Mouse (Mus musculus): ENCODE measurements around the gene Tex13b. TPM values are rescaled to one million over a fixed set of nuclear protein-coding genes. Genes with fewer than 3 reads are reported as not detected.
"Not testable (repeated sequence)": the region's sequence is repeated elsewhere in the genome, so short reads cannot be mapped to it uniquely, and the experiment has no call there.

The Tex13b gene
- total RNA-seq (2014; rRNA removed; ENCODE audit: low replicate concordance), result not detected in 2 replicates
- not detected in 2 replicates for polyA plus RNA-seq (2015; fragmentation: Nextera tagmentation; extraction: Ambion mirVana)

DNA sequence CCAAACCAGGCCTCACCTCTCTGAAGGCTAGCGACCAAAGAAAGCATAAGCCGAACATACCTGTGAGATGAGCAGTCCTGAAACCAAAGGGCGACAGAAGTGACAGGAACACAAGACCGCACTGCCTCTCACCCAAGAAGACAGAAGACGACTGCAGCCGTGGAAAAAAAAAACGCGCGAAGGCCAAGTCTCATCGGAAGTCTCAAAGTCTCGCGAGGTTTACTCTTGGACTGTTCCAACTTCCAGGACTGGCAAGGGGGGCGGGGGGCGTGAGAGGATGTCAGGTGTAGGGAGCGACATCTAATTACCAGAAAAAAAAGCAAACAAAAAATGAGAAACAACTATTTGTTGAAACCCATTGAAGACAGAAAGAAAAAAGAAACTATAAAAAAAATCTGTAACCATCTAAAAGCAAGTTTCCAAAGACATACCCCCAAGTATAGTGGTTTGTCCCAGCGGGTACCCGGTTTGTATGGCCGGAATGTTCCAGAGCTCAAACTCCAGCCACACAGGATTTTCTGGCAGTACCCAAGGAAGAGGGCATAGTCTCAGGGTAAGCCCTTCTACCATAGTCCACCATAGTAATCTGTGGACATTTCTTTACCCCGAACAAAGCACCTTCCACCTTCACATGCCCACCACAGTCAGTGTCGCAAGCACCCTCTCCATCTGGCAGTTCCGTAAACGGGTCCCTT is at the start of gene Tex13b:
Tex13b (minus strand) TSS at position 122 of the 695 bp plus-strand sequence.
- no peak for ATAC-seq (ENCODE audit: insufficient read depth, low read depth)
- H3K9me3 ChIP-seq (replicated peaks; ENCODE audit: control insufficient read depth, low read length), result no peaks in the 10 kb centered on the region
- no peak within 1 kb of the TSS for H3K4me3 ChIP-seq (ENCODE audit: low read depth, low read length)
- TF ChIP-seq CTCF (IDR thresholded peaks at IDR 0.05; ENCODE audit: low read depth), result no peak
- no peak for TF ChIP-seq EP300 (IDR thresholded peaks at IDR 0.05; ENCODE audit: low read depth)
- H3K27ac ChIP-seq (ENCODE audit: low read depth), result no peak within 1 kb of the TSS
- no peak for DNase-seq (ENCODE audit: low spot score)
- H3K4me2 ChIP-seq (ENCODE audit: low read depth, low read length), result no peak within 1 kb of the TSS
- no peaks in the 10 kb centered on the region for H3K4me1 ChIP-seq (ENCODE audit: control insufficient read depth, insufficient read depth)
- H3K27me3 ChIP-seq (ENCODE audit: control insufficient read depth, insufficient read depth, low read length), result no peaks in the 10 kb centered on the region
- 88% methylated on average over 22 of the region's 22 CpGs for WGBS
- H3K9ac ChIP-seq (replicated peaks; ENCODE audit: low read depth, low read length), result no peak within 1 kb of the TSS
- H3K36me3 ChIP-seq (replicated peaks; ENCODE audit: control insufficient read depth, insufficient read depth, low read length), result no peaks in the 10 kb centered on the region

DNA sequence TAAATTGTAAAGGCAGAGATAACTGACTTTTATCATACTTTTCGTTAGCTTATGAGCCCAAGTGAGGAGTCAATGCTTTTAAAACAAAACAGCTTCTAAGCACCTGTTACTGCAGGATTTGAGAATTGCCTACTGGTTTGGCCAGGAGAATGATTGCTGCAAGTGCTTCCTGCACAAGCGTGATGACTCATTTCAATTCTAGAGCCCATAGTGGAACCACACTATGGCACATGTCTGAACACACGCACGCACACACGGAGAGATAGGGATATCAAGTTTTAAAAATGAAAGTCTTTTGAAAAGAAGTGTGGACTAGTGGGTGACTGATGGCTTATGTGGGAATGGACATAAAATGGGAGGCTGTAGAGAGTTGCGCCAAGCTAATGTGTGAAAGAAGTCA is 49.5 kb upstream of the Tex13b start:
- Histone ChIP-seq H3K36me3 (replicated peaks; ENCODE audit: control insufficient read depth, insufficient read depth, low read length) (no peaks in the 10 kb centered on the region), H3K9me3 (replicated peaks; ENCODE audit: control insufficient read depth, low read length) (no peaks in the 10 kb centered on the region), H3K4me2 (ENCODE audit: low read depth, low read length) (no peak overlapping the region), H3K4me1 (ENCODE audit: control insufficient read depth, insufficient read depth) (no peaks in the 10 kb centered on the region), H3K27ac (ENCODE audit: low read depth) (no peak overlapping the region), H3K9ac (replicated peaks; ENCODE audit: low read depth, low read length) (no peak overlapping the region), H3K4me3 (ENCODE audit: low read depth, low read length) (no peak overlapping the region), H3K27me3 (ENCODE audit: control insufficient read depth, insufficient read depth, low read length) (no peaks in the 10 kb centered on the region)
- DNase-seq (ENCODE audit: low spot score), result no peak
- ATAC-seq (ENCODE audit: insufficient read depth, low read depth), result no peak
- WGBS, result 84% methylated on average over 6 of the region's 6 CpGs
- TF ChIP-seq EP300 (IDR thresholded peaks at IDR 0.05; ENCODE audit: low read depth) (no peak), CTCF (IDR thresholded peaks at IDR 0.05; ENCODE audit: low read depth) (no peak)

DNA sequence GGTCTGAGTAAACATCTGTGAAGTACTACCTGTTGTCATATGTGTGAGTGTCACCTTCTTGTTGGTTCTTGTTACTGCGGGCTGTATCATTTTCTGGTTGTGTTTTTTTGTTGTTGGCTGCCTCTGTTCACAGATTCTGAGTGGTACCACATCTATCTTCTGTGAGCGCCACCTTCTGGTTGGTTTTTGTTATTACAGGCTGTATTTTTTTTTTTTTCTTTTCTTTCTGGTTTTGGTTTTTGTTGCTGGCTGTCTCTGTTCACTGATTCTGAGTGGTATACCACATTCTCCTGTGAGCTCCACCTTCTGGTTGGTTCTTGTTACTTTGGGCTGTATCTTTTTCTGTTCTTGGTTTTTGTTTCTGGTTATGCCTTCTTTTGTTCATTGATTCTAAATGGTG is 44.2 kb upstream of the Tex13b start:
- Histone ChIP-seq H3K27me3 (ENCODE audit: control insufficient read depth, insufficient read depth, low read length) (no peaks in the 10 kb centered on the region), H3K4me2 (ENCODE audit: low read depth, low read length) (no peak overlapping the region), H3K4me1 (ENCODE audit: control insufficient read depth, insufficient read depth) (no peaks in the 10 kb centered on the region), H3K36me3 (replicated peaks; ENCODE audit: control insufficient read depth, insufficient read depth, low read length) (no peaks in the 10 kb centered on the region), H3K27ac (ENCODE audit: low read depth) (no peak overlapping the region), H3K9ac (replicated peaks; ENCODE audit: low read depth, low read length) (no peak overlapping the region), H3K4me3 (ENCODE audit: low read depth, low read length) (no peak overlapping the region), H3K9me3 (replicated peaks; ENCODE audit: control insufficient read depth, low read length) (no peaks in the 10 kb centered on the region)
- TF ChIP-seq CTCF (IDR thresholded peaks at IDR 0.05; ENCODE audit: low read depth) (peak; percentile 44), EP300 (IDR thresholded peaks at IDR 0.05; ENCODE audit: low read depth) (no peak)
- no peak for DNase-seq (ENCODE audit: low spot score)
- no peak for ATAC-seq (ENCODE audit: insufficient read depth, low read depth)
- WGBS, result 32% methylated on average over 2 of the region's 2 CpGs

DNA sequence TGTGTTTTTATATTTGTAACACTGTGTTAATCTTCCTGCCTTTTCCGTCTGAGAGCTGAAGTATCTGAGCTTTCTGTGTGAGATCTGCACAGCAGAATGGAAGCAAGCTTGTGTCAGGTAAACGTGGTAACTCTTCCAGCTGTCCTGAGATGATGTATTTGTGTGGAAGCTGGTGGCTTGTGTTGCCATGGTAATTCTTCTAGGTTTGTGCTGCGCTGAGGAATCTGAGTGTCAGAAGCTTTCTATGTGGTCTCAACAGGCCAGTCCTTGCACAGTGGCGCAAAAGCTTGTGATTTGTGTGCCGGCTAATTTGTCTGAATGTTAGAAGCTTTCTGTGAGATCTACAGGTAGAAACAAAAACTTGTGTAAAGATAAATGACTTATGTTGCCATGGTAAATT is 43.8 kb upstream of the Tex13b start:
- H3K4me2 ChIP-seq (ENCODE audit: low read depth, low read length); H3K27me3 ChIP-seq (ENCODE audit: control insufficient read depth, insufficient read depth, low read length); H3K4me3 ChIP-seq (ENCODE audit: low read depth, low read length); H3K27ac ChIP-seq (ENCODE audit: low read depth); H3K9ac ChIP-seq (replicated peaks; ENCODE audit: low read depth, low read length); H3K4me1 ChIP-seq (ENCODE audit: control insufficient read depth, insufficient read depth); H3K9me3 ChIP-seq (replicated peaks; ENCODE audit: control insufficient read depth, low read length); DNase-seq (ENCODE audit: low spot score); H3K36me3 ChIP-seq (replicated peaks; ENCODE audit: control insufficient read depth, insufficient read depth, low read length); ATAC-seq (ENCODE audit: insufficient read depth, low read depth): not testable (repeated sequence)
- 62% methylated on average over 5 of the region's 5 CpGs for WGBS

DNA sequence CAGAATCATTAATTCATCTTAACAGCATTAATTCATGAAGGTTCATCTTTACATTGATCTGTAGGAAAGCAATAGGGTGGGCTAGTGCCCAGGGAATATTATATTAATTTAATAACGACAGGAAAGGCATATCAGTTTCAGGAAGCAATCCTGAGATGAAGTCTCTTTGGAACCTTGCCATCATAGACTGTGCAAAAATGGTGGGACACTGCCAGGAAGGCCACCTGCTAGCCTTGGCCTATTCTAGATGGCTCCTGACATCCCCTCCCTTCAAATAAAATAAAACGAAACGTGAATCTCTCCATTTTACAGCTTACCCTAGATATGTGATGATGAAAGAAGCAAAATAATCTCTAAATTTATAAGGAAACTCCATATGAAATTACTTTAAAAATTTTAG is 41.3 kb upstream of the Tex13b start:
- Histone ChIP-seq H3K27me3 (ENCODE audit: control insufficient read depth, insufficient read depth, low read length) (no peaks in the 10 kb centered on the region), H3K4me3 (ENCODE audit: low read depth, low read length) (no peak overlapping the region), H3K36me3 (replicated peaks; ENCODE audit: control insufficient read depth, insufficient read depth, low read length) (no peaks in the 10 kb centered on the region), H3K27ac (ENCODE audit: low read depth) (no peak overlapping the region), H3K9me3 (replicated peaks; ENCODE audit: control insufficient read depth, low read length) (no peaks in the 10 kb centered on the region), H3K9ac (replicated peaks; ENCODE audit: low read depth, low read length) (no peak overlapping the region), H3K4me1 (ENCODE audit: control insufficient read depth, insufficient read depth) (no peaks in the 10 kb centered on the region), H3K4me2 (ENCODE audit: low read depth, low read length) (no peak overlapping the region)
- TF ChIP-seq CTCF (IDR thresholded peaks at IDR 0.05; ENCODE audit: low read depth), result no peak
- no peak for TF ChIP-seq EP300 (IDR thresholded peaks at IDR 0.05; ENCODE audit: low read depth)
- 58% methylated on average over 3 of the region's 3 CpGs for WGBS
- no peak for DNase-seq (ENCODE audit: low spot score)
- ATAC-seq (ENCODE audit: insufficient read depth, low read depth), result no peak

DNA sequence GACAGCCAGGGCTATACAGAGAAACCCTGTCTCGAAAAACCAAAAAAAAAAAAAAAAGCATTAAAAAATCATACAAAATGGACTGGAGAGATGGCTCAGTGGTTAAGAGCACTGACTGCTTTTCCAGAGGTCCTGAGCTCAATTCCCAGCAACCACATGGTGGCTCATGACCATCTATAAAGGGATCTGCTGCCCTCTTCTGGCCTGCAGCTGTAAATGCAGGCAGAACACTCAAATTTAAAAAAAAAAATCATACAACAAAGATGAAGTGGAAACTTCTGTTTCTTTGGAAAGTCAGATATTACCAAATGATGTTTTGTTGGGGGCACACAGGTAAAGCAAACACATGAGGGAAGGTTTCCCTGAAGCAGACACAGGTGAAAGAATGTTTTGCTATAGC is 32.2 kb upstream of the Tex13b start:
- not testable (repeated sequence) for H3K4me2 ChIP-seq (ENCODE audit: low read depth, low read length); DNase-seq (ENCODE audit: low spot score); ATAC-seq (ENCODE audit: insufficient read depth, low read depth); H3K9ac ChIP-seq (replicated peaks; ENCODE audit: low read depth, low read length); H3K27me3 ChIP-seq (ENCODE audit: control insufficient read depth, insufficient read depth, low read length); H3K9me3 ChIP-seq (replicated peaks; ENCODE audit: control insufficient read depth, low read length); H3K36me3 ChIP-seq (replicated peaks; ENCODE audit: control insufficient read depth, insufficient read depth, low read length); H3K4me1 ChIP-seq (ENCODE audit: control insufficient read depth, insufficient read depth); H3K4me3 ChIP-seq (ENCODE audit: low read depth, low read length); H3K27ac ChIP-seq (ENCODE audit: low read depth)
- TF ChIP-seq CTCF (IDR thresholded peaks at IDR 0.05; ENCODE audit: low read depth), result peak; percentile 24; the same call in 1 of the 2 replicates
- WGBS, result 75% methylated on average over 1 of the region's 1 CpGs

Measured in heart, postnatal 0 days (tissue).